Mouse (Mus musculus): ENCODE measurements around the gene Gmds. TPM values are rescaled to one million over a fixed set of nuclear protein-coding genes. Genes with fewer than 3 reads are reported as not detected.

Gene Gmds
- polyA plus RNA-seq, 1 experiment from 2014 or later, result 40.5 TPM

- no peak for ATAC-seq (ENCODE audit: low read depth)
- Histone ChIP-seq H3K9ac (replicated peaks; ENCODE audit: low read depth, low read length) (no peak overlapping the region), H3K4me1 (ENCODE audit: control insufficient read depth, insufficient read depth, low read length) (no peaks in the 10 kb centered on the region), H3K9me3 (ENCODE audit: control insufficient read depth, low read length) (no peaks in the 10 kb centered on the region), H3K4me2 (ENCODE audit: low read depth, low read length) (no peak overlapping the region), H3K4me3 (ENCODE audit: low read depth, low read length) (no peak overlapping the region), H3K27ac (ENCODE audit: low read depth, low read length) (no peak overlapping the region), H3K27me3 (ENCODE audit: control insufficient read depth, insufficient read depth, low read length) (no peaks in the 10 kb centered on the region), H3K36me3 (ENCODE audit: control insufficient read depth, insufficient read depth, low read length) (no peaks in the 10 kb centered on the region)
- WGBS, result 92% methylated on average over 4 of the region's 4 CpGs
These were observed 502.7 kb downstream of the Gmds start for GRCm38 (mm10) chr13:31835802-31836201.

GRCm38 (mm10) chr13:31830332-31830731 is 508.2 kb downstream of the Gmds start:
- no peak overlapping the region for H3K4me2 ChIP-seq (ENCODE audit: low read depth, low read length)
- H3K9me3 ChIP-seq (ENCODE audit: control insufficient read depth, low read length), result no peaks in the 10 kb centered on the region
- no peak overlapping the region for H3K27ac ChIP-seq (ENCODE audit: low read depth, low read length)
- no peaks in the 10 kb centered on the region for H3K4me1 ChIP-seq (ENCODE audit: control insufficient read depth, insufficient read depth, low read length)
- ATAC-seq (ENCODE audit: low read depth), result no peak
- 63% methylated on average over 9 of the region's 9 CpGs for WGBS
- no peak overlapping the region for H3K9ac ChIP-seq (replicated peaks; ENCODE audit: low read depth, low read length)
- no peak overlapping the region for H3K4me3 ChIP-seq (ENCODE audit: low read depth, low read length)
- no peaks in the 10 kb centered on the region for H3K27me3 ChIP-seq (ENCODE audit: control insufficient read depth, insufficient read depth, low read length)
- no peaks in the 10 kb centered on the region for H3K36me3 ChIP-seq (ENCODE audit: control insufficient read depth, insufficient read depth, low read length)

- H3K4me1 ChIP-seq (ENCODE audit: control insufficient read depth, insufficient read depth, low read length), result no peaks in the 10 kb centered on the region
- no peaks in the 10 kb centered on the region for H3K9me3 ChIP-seq (ENCODE audit: control insufficient read depth, low read length)
- ATAC-seq (ENCODE audit: low read depth), result no peak
- H3K4me3 ChIP-seq (ENCODE audit: low read depth, low read length), result no peak overlapping the region
- 92% methylated on average over 4 of the region's 4 CpGs for WGBS
- H3K27me3 ChIP-seq (ENCODE audit: control insufficient read depth, insufficient read depth, low read length), result no peaks in the 10 kb centered on the region
- H3K4me2 ChIP-seq (ENCODE audit: low read depth, low read length), result no peak overlapping the region
- no peak overlapping the region for H3K9ac ChIP-seq (replicated peaks; ENCODE audit: low read depth, low read length)
- H3K36me3 ChIP-seq (ENCODE audit: control insufficient read depth, insufficient read depth, low read length), result no peaks in the 10 kb centered on the region
- no peak overlapping the region for H3K27ac ChIP-seq (ENCODE audit: low read depth, low read length)
These were observed 510.1 kb downstream of the Gmds start for GRCm38 (mm10) chr13:31828446-31828845.

DNA sequence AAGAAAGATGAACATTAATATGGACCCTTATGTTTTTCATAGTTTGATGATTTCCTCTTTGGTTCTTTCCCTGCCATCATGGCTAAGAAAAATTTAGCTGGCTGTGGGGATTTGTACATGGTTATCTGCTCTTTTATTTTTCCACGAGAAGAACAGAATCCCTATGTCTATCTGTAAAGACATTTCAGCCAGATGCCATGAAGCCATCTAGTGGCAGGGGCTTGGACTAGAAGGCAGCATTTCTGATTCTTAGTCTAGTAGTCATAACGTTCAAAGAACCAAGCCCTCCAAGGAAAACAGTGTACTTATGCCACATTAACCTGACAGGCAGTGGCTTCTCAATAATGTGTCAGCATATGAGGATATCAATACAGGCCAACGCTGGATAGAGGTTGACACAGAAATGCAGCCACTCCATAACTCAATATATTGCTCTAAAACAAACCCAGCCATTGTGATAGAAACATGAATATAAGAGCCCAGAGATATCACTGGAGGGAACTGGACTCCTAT is 510.7 kb downstream of the Gmds start:
- H3K9ac ChIP-seq (replicated peaks; ENCODE audit: low read depth, low read length), result no peak overlapping the region
- 69% methylated on average over 3 of the region's 3 CpGs for WGBS
- no peaks in the 10 kb centered on the region for H3K27me3 ChIP-seq (ENCODE audit: control insufficient read depth, insufficient read depth, low read length)
- no peak for ATAC-seq (ENCODE audit: low read depth)
- H3K4me2 ChIP-seq (ENCODE audit: low read depth, low read length), result no peak overlapping the region
- no peaks in the 10 kb centered on the region for H3K4me1 ChIP-seq (ENCODE audit: control insufficient read depth, insufficient read depth, low read length)
- no peak overlapping the region for H3K27ac ChIP-seq (ENCODE audit: low read depth, low read length)
- no peaks in the 10 kb centered on the region for H3K9me3 ChIP-seq (ENCODE audit: control insufficient read depth, low read length)
- H3K4me3 ChIP-seq (ENCODE audit: low read depth, low read length), result no peak overlapping the region
- no peaks in the 10 kb centered on the region for H3K36me3 ChIP-seq (ENCODE audit: control insufficient read depth, insufficient read depth, low read length)

DNA sequence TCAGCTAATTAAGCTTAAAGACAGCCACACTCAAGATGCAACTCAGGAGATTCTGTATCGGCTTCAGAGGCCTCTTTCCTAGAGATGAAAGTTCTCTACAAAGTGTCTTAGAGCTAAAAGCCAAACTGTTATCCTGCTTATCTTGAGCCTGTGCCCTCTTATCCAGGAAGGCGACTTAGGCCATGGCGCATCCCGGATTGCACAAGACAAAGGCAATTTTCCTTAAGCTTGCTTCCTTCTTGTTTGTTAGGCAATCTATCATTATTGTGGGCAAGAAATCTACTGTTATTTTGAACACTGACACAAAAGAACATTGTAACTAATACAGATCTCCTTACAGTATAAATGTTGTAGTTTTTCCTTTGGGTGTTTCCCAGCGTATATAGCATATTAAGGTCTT is 511.4 kb downstream of the Gmds start:
- H3K9me3 ChIP-seq (ENCODE audit: control insufficient read depth, low read length), result no peaks in the 10 kb centered on the region
- 91% methylated on average over 5 of the region's 5 CpGs for WGBS

DNA sequence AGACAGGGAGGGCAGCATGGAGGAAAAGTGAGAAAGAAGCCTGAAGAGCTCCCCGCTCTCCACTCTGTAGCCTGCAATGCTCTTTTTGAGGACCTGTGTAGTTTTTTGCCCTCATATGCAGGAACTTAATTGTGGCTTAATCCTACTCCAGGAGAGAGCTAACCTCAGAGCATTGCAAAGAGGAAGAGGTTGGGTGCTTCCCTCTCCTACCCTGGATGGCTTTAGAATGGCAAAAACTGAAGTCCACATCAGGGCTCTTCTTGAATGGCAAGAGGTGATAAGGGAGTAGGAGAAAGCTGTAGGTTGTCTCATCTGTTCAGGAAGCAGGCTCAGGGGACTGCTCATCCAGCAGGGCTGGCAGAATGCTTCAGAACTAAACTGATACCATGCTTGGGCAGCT is 513.4 kb downstream of the Gmds start:
- Histone ChIP-seq H3K4me2 (ENCODE audit: low read depth, low read length) (no peak overlapping the region), H3K9ac (replicated peaks; ENCODE audit: low read depth, low read length) (no peak overlapping the region), H3K27me3 (ENCODE audit: control insufficient read depth, insufficient read depth, low read length) (peaks cover 11% of the 10 kb centered on the region), H3K9me3 (ENCODE audit: control insufficient read depth, low read length) (no peaks in the 10 kb centered on the region), H3K4me3 (ENCODE audit: low read depth, low read length) (no peak overlapping the region), H3K4me1 (ENCODE audit: control insufficient read depth, insufficient read depth, low read length) (peaks cover 6% of the 10 kb centered on the region; the same call in 1 of the 2 replicates), H3K27ac (ENCODE audit: low read depth, low read length) (no peak overlapping the region), H3K36me3 (ENCODE audit: control insufficient read depth, insufficient read depth, low read length) (no peaks in the 10 kb centered on the region)
- ATAC-seq (ENCODE audit: low read depth), result no peak
- WGBS, result 87% methylated on average over 1 of the region's 1 CpGs

More for the DNA sequence above, 511.4 kb downstream of the Gmds start:
- Histone ChIP-seq H3K4me1 (ENCODE audit: control insufficient read depth, insufficient read depth, low read length) (no peaks in the 10 kb centered on the region), H3K27ac (ENCODE audit: low read depth, low read length) (no peak overlapping the region), H3K9ac (replicated peaks; ENCODE audit: low read depth, low read length) (no peak overlapping the region), H3K4me3 (ENCODE audit: low read depth, low read length) (no peak overlapping the region), H3K4me2 (ENCODE audit: low read depth, low read length) (no peak overlapping the region), H3K36me3 (ENCODE audit: control insufficient read depth, insufficient read depth, low read length) (no peaks in the 10 kb centered on the region), H3K27me3 (ENCODE audit: control insufficient read depth, insufficient read depth, low read length) (0 out of 2 replicates have a peak, but pooled peaks cover 3% of the 10 kb centered on the region)
- no peak for ATAC-seq (ENCODE audit: low read depth)

- ATAC-seq (ENCODE audit: low read depth), result no peak
- Histone ChIP-seq H3K4me2 (ENCODE audit: low read depth, low read length) (no peak overlapping the region), H3K27me3 (ENCODE audit: control insufficient read depth, insufficient read depth, low read length) (peaks cover 23% of the 10 kb centered on the region), H3K9me3 (ENCODE audit: control insufficient read depth, low read length) (no peaks in the 10 kb centered on the region), H3K36me3 (ENCODE audit: control insufficient read depth, insufficient read depth, low read length) (no peaks in the 10 kb centered on the region), H3K9ac (replicated peaks; ENCODE audit: low read depth, low read length) (no peak overlapping the region), H3K4me1 (ENCODE audit: control insufficient read depth, insufficient read depth, low read length) (peaks cover 6% of the 10 kb centered on the region; the same call in 1 of the 2 replicates), H3K4me3 (ENCODE audit: low read depth, low read length) (no peak overlapping the region), H3K27ac (ENCODE audit: low read depth, low read length) (no peak overlapping the region)
- WGBS, result 11% methylated on average over 5 of the region's 5 CpGs
These were observed 515.2 kb downstream of the Gmds start for GRCm38 (mm10) chr13:31823316-31823715.

GRCm38 (mm10) chr13:31821050-31821449 is 517.5 kb downstream of the Gmds start:
- no peaks in the 10 kb centered on the region for H3K36me3 ChIP-seq (ENCODE audit: control insufficient read depth, insufficient read depth, low read length)
- ATAC-seq (ENCODE audit: low read depth), result no peak
- peak overlapping the region; percentile 25; the same call in 1 of the 2 replicates for H3K9ac ChIP-seq (replicated peaks; ENCODE audit: low read depth, low read length)
- H3K4me3 ChIP-seq (ENCODE audit: low read depth, low read length), result no peak overlapping the region
- no peak overlapping the region for H3K27ac ChIP-seq (ENCODE audit: low read depth, low read length)
- 27% methylated on average over 6 of the region's 6 CpGs for WGBS
- no peaks in the 10 kb centered on the region for H3K9me3 ChIP-seq (ENCODE audit: control insufficient read depth, low read length)
- H3K4me2 ChIP-seq (ENCODE audit: low read depth, low read length), result peak overlapping the region; percentile 34; the same call in 1 of the 2 replicates
- H3K27me3 ChIP-seq (ENCODE audit: control insufficient read depth, insufficient read depth, low read length), result peaks cover 26% of the 10 kb centered on the region
- peaks cover 6% of the 10 kb centered on the region; the same call in 1 of the 2 replicates for H3K4me1 ChIP-seq (ENCODE audit: control insufficient read depth, insufficient read depth, low read length)

GRCm38 (mm10) chr13:31820587-31821017 is 517.9 kb downstream of the Gmds start:
- Histone ChIP-seq H3K4me1 (ENCODE audit: control insufficient read depth, insufficient read depth, low read length) (peaks cover 6% of the 10 kb centered on the region; the same call in 1 of the 2 replicates), H3K4me3 (ENCODE audit: low read depth, low read length) (no peak overlapping the region), H3K27me3 (ENCODE audit: control insufficient read depth, insufficient read depth, low read length) (peaks cover 29% of the 10 kb centered on the region), H3K36me3 (ENCODE audit: control insufficient read depth, insufficient read depth, low read length) (no peaks in the 10 kb centered on the region), H3K27ac (ENCODE audit: low read depth, low read length) (no peak overlapping the region), H3K9me3 (ENCODE audit: control insufficient read depth, low read length) (no peaks in the 10 kb centered on the region), H3K9ac (replicated peaks; ENCODE audit: low read depth, low read length) (peak overlapping the region; percentile 25; the same call in 1 of the 2 replicates), H3K4me2 (ENCODE audit: low read depth, low read length) (peak overlapping the region; percentile 34; the same call in 1 of the 2 replicates)
- 5% methylated on average over 16 of the region's 16 CpGs for WGBS
- ATAC-seq (ENCODE audit: low read depth), result peak; percentile 80

Data from neural tube, embryonic 14.5 days (tissue).